Mouse (Mus musculus): ENCODE data around the gene Gak.

The Gak gene

DNA sequence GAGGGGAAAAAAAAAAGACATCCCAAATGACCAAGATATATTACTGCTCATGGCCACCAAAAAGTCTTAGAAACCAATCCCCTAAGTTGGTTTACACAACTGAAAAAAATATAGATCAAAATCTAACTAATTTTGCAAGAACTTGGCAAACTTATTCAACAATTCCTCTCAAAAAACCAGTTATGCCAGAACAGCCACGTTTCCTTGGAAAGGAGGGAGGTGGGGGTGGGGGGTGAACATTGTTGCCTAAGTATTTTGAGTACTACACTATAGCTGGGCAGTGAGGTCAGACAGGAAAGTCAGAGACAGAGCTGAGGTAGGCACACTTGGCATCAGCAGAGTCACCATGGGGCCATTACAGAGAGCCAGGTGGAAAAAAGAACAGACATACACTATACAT lies 29.6 kb downstream of the Gak start:
- peak; percentile 41 for DNase-seq (ENCODE audit: low read depth)

- DNase-seq (ENCODE audit: low read depth): no peak
Observed at GRCm38 (mm10) chr5:108581361-108581891, 48.1 kb downstream of the Gak start.

DNA sequence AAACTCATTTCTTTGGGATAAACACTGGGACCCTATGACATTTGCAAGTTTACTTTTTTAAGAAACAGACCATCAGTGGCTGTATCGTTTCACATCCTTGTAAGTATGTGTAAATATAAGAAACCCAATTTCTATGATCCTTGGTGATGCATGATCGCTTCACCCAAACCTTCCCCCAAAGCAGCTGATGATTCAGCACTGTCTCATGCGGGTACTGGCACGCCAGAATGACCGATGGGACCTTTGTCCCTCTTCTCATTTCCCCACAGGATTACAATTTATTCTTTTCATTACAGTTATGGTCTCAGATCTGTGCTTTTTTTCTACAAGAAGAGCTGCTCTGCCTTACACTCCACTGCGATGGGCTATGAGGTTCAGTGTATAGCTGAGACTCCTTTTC lies 56.5 kb downstream of the Gak start:
- DNase-seq (ENCODE audit: low read depth): peak; percentile 74

- DNase-seq (ENCODE audit: low read depth): no peak
Observed at GRCm38 (mm10) chr5:108570991-108571390, 58.6 kb downstream of the Gak start.

DNA sequence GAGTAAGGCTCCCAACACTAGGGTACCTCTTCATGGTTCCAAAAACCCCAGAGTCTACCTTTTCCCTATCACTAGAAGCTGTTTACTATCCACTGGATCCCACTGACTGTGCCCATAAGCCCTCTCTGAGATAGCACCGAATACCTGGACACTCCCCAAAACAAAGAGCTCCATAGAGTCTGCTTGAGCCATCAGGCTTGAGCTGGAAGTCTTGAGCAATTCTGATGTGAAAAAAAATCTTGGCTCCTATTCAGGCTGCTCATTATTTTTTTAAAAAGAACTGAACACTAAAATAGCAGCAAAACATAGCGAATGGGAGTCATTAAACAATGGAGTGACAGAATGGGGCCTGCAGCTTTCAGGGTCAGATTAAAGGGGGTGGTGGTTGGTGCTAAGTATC lies 62.5 kb downstream of the Gak start:
- DNase-seq (ENCODE audit: low read depth): peak; percentile 79

DNA sequence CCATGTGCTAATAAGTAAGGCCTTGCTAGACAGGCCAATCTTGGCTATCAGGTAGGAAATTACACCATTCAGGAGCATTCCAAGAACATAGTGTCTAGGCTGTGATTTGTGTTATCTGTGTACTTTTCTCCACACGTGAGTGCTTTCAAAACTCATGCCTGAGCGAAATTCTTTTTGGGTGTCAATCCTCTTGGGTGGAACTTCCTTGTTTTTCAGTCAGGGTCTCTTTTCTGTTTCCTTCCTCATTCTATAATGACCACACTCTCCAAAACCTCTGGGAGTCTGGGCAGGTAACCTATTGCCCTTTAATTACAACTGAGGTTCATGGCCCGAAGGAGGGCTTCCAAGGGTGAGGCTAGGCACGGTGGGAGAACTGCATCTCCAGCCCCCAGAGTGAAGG lies 63.0 kb downstream of the Gak start:
- DNase-seq (ENCODE audit: low read depth): no peak

DNA sequence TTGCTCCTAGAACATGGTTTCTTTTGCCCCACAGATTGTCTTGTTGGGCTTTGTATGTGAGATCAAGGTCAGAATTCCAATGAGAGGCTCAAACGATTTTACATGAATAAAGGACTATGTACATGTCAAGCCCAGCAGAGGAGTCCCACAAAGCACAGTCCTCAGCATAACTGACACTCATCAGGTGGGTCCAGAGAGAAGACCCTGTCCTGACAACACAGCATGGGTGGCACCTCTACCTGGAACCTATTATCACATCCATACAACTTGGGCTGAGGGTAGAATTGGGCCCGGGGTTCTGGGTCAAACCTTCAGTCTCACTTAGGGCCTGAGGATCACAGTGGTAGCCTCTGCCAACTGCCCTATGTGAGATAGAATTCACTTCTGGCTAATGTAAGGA lies 64.2 kb downstream of the Gak start:
- no peak for DNase-seq (ENCODE audit: low read depth)

DNA sequence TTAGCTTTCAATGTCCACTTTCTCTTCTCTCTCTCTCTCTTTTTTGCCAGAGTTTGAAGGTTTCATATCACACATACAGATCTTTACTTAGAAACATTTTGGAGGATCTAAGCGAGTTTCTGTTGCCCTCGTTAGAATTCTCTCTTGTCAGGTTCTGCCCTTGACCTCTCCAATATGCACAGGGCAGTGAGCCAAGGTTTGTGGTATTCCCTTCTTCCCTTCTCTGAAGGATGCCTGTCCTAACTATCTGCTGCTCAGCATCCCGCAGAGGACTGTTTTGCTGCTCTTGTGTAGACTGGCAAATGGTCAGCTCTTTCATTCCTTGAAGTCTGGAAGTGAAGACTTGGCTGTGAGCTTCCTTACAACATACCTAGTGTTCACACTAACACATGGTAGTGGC lies 65.2 kb downstream of the Gak start:
- peak; percentile 61 for DNase-seq (ENCODE audit: low read depth)

DNA sequence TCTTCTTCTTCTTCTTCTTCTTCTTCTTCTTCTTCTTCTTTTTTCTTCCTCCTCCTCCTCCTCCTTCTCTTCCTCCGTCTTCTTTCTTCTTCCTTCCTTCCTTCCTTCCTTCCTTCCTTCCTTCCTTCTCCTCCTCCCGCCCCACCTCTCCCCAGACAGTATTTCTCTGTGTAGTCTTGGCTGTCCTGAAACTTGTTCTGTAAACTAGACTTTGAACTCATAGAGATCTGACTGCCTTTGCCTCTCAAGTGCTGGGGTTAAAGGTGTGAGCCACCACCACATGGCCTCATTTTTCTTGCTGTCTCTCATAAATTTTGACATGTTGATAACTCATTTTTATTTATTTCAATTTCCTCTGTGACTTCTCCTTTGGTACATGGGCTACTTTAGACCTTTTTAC lies 67.1 kb downstream of the Gak start:
- DNase-seq (ENCODE audit: low read depth): no peak

DNA sequence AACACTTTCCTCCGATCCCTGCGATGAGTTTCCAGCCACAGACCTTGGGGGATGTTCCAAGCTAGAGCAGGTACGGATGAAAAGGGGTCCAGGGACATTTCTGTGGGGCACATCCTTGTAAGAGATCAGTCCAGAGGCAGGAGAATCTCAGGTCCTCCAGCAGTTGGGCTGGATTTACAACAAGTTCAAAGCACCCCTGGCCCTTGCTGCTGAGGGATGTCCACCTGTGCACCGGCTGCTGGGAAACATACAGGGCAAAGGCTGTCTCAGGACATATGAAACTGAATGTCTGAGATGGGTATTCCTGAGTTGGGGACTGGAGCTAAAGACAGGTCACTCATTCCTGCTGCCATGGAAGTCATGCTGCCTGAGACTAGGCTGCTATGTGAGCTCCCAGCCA lies 72.6 kb downstream of the Gak start:
- DNase-seq (ENCODE audit: low read depth): no peak

DNA sequence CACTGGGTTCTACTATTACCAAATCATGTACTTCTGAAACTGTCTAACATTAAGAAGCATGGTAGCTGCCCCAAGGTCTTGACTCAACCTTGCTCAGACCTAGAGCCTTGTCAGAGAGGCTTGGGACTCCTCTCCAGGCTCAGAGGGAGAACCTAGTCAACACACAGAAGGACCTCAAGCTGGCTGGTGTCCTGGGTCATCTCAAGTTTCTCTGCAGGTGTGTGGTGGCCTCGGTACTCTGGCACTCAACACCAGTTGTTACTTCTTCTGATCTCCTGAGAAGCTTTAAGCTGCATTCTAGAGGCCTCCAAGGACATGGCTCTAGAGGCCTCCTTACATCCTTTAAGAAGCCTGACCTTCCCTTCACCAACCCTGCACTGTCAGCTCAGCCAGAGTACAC lies 75.5 kb downstream of the Gak start:
- no peak for DNase-seq (ENCODE audit: low read depth)

DNA sequence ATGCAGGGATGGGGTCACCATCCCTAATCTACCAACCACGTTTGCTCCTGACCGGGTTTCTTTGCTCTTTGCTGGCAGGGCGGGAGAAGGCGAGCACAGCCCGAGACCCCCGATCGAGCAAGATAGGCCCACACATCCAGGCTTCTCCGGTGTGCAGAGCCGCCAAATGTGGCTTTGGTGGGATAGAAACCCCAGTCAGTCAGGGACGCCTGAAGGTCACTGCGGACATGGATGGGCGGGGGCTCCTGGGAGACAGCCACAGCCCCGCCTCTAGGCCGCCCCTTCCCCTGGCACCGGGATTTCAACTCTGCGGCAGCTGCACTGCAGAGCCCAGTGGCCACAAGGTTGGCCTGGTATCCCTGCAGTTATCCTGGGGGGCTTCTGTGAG lies 79.4 kb downstream of the Gak start:
- DNase-seq (ENCODE audit: low read depth): no peak

GRCm38 (mm10) chr5:108549489-108550206 lies 79.9 kb downstream of the Gak start, which contains the start of gene Cplx1:
Cplx1 (minus strand) TSS chr5:108550024.
- DNase-seq (ENCODE audit: low read depth): peak; percentile 79

DNA sequence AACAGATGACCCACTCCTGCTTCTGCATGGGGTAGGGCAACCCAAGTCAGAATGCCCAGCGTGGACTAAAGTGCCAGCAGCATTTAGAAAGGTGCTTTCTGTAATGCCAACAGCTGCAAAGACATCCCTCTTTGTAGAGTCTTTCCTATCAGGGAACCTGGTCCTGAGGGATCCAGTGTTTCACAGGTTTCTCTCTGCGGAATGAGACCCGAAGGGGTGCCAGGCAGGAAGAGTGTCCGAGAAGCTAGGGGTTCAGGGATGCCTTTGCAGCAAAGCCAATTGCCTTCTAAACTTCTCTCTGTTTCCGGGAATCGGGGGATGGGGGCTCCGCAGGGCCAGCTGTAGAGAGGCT lies 80.4 kb downstream of the Gak start:
- DNase-seq (ENCODE audit: low read depth): no peak

- no peak for DNase-seq (ENCODE audit: low read depth)
Observed at GRCm38 (mm10) chr5:108547636-108548035, 81.9 kb downstream of the Gak start.

GRCm38 (mm10) chr5:108543516-108544291 lies 85.9 kb downstream of the Gak start:
- no peak for DNase-seq (ENCODE audit: low read depth)

- DNase-seq (ENCODE audit: low read depth): no peak
Observed at GRCm38 (mm10) chr5:108534188-108534587, 95.4 kb downstream of the Gak start.

DNA sequence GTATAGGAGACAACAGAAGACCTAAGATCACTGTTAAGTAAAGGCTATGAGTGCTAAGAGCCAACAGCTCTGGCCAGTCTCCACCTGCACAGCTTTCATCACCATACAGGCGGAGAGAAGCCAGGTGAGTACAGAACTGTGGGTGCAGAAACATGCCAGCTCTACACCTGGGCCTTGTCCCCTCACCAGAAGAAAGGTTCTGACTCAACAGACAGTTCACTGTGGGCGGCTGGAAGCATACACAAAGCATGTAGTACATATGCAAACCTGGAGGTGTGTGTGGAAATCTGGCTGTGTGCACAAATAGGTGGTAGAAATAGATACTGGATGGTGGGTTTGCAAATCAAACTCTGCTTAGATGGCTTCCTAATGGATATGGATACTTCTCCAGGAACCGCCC lies 107.0 kb downstream of the Gak start:
- no peak for DNase-seq (ENCODE audit: low read depth)

DNA sequence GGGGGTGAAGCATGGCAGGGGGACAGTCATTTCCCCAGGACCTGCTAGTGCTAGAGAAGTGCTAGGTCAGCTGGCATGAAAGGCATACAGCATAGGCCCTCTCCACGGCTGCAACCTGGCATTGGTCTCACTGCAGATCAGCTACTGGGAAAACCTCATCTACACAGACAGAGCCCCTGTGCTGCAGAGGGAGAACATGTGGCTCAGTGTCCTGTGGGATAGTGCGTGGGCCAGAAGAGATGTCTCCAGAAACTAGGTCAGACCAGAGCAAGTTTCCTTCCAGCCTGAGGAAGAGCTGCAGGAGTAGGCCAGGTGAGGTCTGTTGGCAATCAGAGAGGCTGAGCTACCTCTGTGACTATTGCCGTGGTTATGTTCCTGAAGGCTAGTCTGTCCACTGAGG lies 107.7 kb downstream of the Gak start:
- no peak for DNase-seq (ENCODE audit: low read depth)

DNA sequence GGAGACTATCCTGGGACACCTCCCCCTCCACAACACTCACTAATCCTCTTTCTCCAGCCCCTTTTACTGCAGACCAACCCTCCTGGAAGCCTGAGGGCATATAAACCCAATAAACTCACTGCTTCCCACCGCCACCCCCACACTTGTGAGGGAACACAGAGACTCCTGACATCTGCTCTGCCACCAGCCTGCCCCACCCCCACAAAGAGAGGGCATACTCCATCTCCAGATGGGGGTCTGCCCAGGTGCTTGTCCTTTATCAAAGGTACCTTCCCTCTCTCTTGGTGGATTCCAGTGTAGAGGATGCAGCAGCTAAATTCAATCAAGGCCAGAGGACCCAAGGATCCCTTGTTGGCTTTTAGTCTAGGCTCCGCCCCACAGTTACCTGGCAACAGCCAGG lies 108.5 kb downstream of the Gak start:
- no peak for DNase-seq (ENCODE audit: low read depth)

DNA sequence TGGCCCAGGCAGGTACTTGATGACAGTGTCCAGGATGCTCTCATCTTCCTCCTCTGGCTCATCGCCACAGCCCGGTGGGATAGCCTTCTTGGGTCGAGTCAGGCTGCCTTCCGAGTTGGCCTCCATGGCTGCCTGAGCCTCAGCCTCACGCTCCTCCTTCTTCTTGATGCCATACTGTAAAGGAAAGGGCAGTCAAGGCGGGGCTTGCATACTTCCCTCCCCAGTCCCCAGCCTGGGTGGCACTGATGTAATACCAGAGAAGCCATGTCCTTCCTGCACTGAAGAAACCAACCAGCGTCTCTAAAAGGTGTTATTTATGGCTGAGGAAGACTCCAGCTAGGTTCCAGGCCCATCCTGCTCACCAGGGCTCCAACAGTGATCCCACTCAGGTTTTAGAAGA lies 109.4 kb downstream of the Gak start:
- no peak for DNase-seq (ENCODE audit: low read depth)
